Mouse (Mus musculus) hindbrain, embryonic 11.5 days (tissue): ENCODE results near the gene Rbm6. TPM values are rescaled to one million over a fixed set of nuclear protein-coding genes. Genes with fewer than 3 reads are reported as not detected.

Source experiments
- ATAC-seq: fragments of 200-750 bp; cut with Nextera tagmentation; 2 replicates; pipeline ENCODE4 v1.8.0; 2017; ENCODE audit warnings: mild to moderate bottlenecking, moderate TSS enrichment, moderate library complexity; ENCODE audit not compliant: low FRiP score
- DNase-seq: peaks from one replicate; pipeline ENCODE4 v3.0.0-alpha.2; 2015; ENCODE audit warnings: low spot score
- H3K27ac ChIP-seq: fragments of 300-500 bp; sonication (generic); 2 replicates; pipeline ENCODE4 v1.5.1; 2014; ENCODE audit warnings: mild to moderate bottlenecking, low read depth, low read length
- H3K27me3 ChIP-seq: fragments of 300-500 bp; sonication (generic); 2 replicates; pipeline ENCODE4 v1.6.1; 2014; ENCODE audit warnings: mild to moderate bottlenecking, low read length, moderate library complexity, mixed read lengths; ENCODE audit not compliant: control insufficient read depth, insufficient read depth
- H3K36me3 ChIP-seq: fragments of 300-500 bp; sonication (generic); 2 replicates; pipeline ENCODE4 v1.6.1; 2014; ENCODE audit warnings: mild to moderate bottlenecking, low read length, moderate library complexity, mixed read lengths; ENCODE audit not compliant: control insufficient read depth, insufficient read depth
- H3K4me1 ChIP-seq: fragments of 300-500 bp; sonication (generic); replicated peaks from 2 replicates; pipeline ENCODE4 v1.6.1; 2014; ENCODE audit warnings: low read length, mixed read lengths; ENCODE audit not compliant: control insufficient read depth, insufficient read depth
- H3K4me2 ChIP-seq: fragments of 300-500 bp; sonication (generic); replicated peaks from 2 replicates; pipeline ENCODE4 v1.6.1; 2014; ENCODE audit warnings: mild to moderate bottlenecking, low read depth, low read length
- H3K4me3 ChIP-seq: fragments of 300-500 bp; sonication (generic); 2 replicates; pipeline ENCODE4 v1.5.1; 2014; ENCODE audit warnings: low read depth, low read length
- H3K9ac ChIP-seq: fragments of 300-500 bp; sonication (generic); 2 replicates; pipeline ENCODE4 v1.6.1; 2014; ENCODE audit warnings: low read depth, low read length
- H3K9me3 ChIP-seq: fragments of 300-500 bp; sonication (generic); 2 replicates; pipeline ENCODE4 v1.6.1; 2016; ENCODE audit warnings: low read length; ENCODE audit not compliant: control insufficient read depth
- WGBS: fragments of 180-500 bp; shearing (Covaris S2); extraction: QIAGEN DNeasy Blood & Tissue Kit; methylation state at CpG from one replicate; pipeline ENCODE4 v1.1.7; 2014; 5-methylcytosine and 5-hydroxymethylcytosine counted together
- polyA plus RNA-seq: library from polyadenylated mRNA; unstranded; fragments of >200 nt; fragmentation: Nextera tagmentation; extraction: Ambion mirVana; gene quantifications from 2 replicates; pipeline ENCODE4 v1.2.1, GENCODE M21; 2014

Rbm6 gene
- polyA plus RNA-seq, 1 experiment from 2014 or later, result 114 TPM

GRCm38 (mm10) chr9:107748063-107748462 lies 125.0 kb downstream of the Rbm6 start:
- no peaks in the 10 kb centered on the region for H3K4me1 ChIP-seq
- H3K9ac ChIP-seq, result no peak overlapping the region
- WGBS, result 90% methylated on average over 3 of the region's 3 CpGs
- no peak overlapping the region for H3K4me2 ChIP-seq
- no peak overlapping the region for H3K4me3 ChIP-seq
- DNase-seq (no peak), ATAC-seq (no peak)
- H3K36me3 ChIP-seq, result peaks cover 72% of the 10 kb centered on the region
- no peaks in the 10 kb centered on the region for H3K9me3 ChIP-seq
- no peak overlapping the region for H3K27ac ChIP-seq
- H3K27me3 ChIP-seq, result no peaks in the 10 kb centered on the region

DNA sequence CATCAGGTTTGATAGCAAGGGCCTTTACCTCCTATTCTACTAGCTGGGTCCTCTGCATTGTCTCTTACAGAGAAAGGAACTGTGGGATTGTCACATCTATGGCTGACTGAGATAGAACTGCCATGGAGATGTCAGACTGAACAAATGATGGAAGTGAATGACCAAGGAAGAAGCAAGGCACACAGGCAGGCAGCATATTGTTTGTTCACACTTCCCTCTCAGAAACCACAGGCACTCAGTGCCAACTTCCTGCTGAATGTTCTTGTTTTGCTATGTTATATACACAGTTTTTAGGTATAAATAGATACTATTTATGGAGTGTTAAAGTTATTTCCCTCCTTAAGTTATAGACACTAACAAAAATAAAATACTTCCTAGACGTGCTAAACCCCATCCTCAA lies 125.7 kb downstream of the Rbm6 start:
- H3K27ac ChIP-seq, result no peak overlapping the region
- 89% methylated on average over 1 of the region's 1 CpGs for WGBS
- H3K9ac ChIP-seq, result no peak overlapping the region
- no peak overlapping the region for H3K4me2 ChIP-seq
- DNase-seq (no peak), ATAC-seq (no peak)
- no peak overlapping the region for H3K4me3 ChIP-seq
- H3K4me1 ChIP-seq, result no peaks in the 10 kb centered on the region
- H3K36me3 ChIP-seq, result peaks cover 68% of the 10 kb centered on the region
- no peaks in the 10 kb centered on the region for H3K27me3 ChIP-seq
- no peaks in the 10 kb centered on the region for H3K9me3 ChIP-seq

- Histone ChIP-seq H3K9me3 (no peaks in the 10 kb centered on the region), H3K9ac (no peak overlapping the region), H3K36me3 (peaks cover 62% of the 10 kb centered on the region), H3K27ac (no peak overlapping the region), H3K4me3 (no peak overlapping the region), H3K4me1 (no peaks in the 10 kb centered on the region), H3K27me3 (no peaks in the 10 kb centered on the region), H3K4me2 (no peak overlapping the region)
- ATAC-seq (no peak), DNase-seq (no peak)
- 99% methylated on average over 3 of the region's 3 CpGs for WGBS
These were observed 126.4 kb downstream of the Rbm6 start for GRCm38 (mm10) chr9:107746679-107747078.

DNA sequence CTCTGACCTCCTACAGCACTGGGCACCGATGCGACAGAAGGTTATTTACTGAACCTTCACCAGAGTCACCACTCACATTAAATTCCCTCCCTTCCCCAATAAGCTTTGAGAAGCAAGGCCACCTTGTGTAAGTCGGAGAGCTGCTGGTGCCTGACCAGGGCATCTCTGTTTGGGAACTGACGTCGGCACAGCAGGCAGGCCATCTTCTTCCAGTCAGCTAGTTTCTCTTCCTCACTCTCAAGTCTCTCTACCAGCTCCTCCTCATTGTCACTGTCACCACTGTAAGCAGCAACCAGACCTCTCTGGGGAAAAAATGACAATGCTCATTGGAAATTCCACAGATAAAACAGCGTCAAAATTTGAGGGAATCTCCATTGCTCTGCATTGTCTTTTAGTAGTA lies 129.0 kb downstream of the Rbm6 start:
- 93% methylated on average over 6 of the region's 6 CpGs for WGBS
- ATAC-seq, result no peak
- Histone ChIP-seq H3K36me3 (peaks cover 45% of the 10 kb centered on the region), H3K4me1 (no peaks in the 10 kb centered on the region), H3K9ac (no peak overlapping the region), H3K27me3 (no peaks in the 10 kb centered on the region), H3K9me3 (no peaks in the 10 kb centered on the region), H3K4me3 (no peak overlapping the region), H3K27ac (no peak overlapping the region), H3K4me2 (no peak overlapping the region)
- DNase-seq, result no peak

- H3K4me3 ChIP-seq, result no peak overlapping the region
- H3K4me1 ChIP-seq, result peaks cover 15% of the 10 kb centered on the region
- DNase-seq (peak; percentile 59), ATAC-seq (peak; percentile 30; the same call in 1 of the 2 replicates)
- H3K27me3 ChIP-seq, result peaks cover 14% of the 10 kb centered on the region
- peaks cover 13% of the 10 kb centered on the region for H3K36me3 ChIP-seq
- H3K9me3 ChIP-seq, result no peaks in the 10 kb centered on the region
- no peak overlapping the region; the same call in 1 of the 2 replicates for H3K27ac ChIP-seq
- 66% methylated on average over 4 of the region's 4 CpGs for WGBS
- no peak overlapping the region for H3K4me2 ChIP-seq
- H3K9ac ChIP-seq, result no peak overlapping the region
These were observed 134.2 kb downstream of the Rbm6 start for GRCm38 (mm10) chr9:107738841-107739202.

GRCm38 (mm10) chr9:107738020-107738840 lies 134.8 kb downstream of the Rbm6 start:
- H3K27me3 ChIP-seq, result peaks cover 14% of the 10 kb centered on the region
- DNase-seq, result peak; percentile 94
- peaks cover 15% of the 10 kb centered on the region for H3K4me1 ChIP-seq
- peak overlapping the region; percentile 56; the same call in 1 of the 2 replicates for H3K27ac ChIP-seq
- no peak overlapping the region for H3K4me2 ChIP-seq
- peaks cover 7% of the 10 kb centered on the region for H3K36me3 ChIP-seq
- peak; percentile 58 for ATAC-seq
- H3K4me3 ChIP-seq, result no peak overlapping the region
- no peaks in the 10 kb centered on the region for H3K9me3 ChIP-seq
- 22% methylated on average over 7 of the region's 7 CpGs for WGBS
- H3K9ac ChIP-seq, result no peak overlapping the region

GRCm38 (mm10) chr9:107736185-107736485 lies 136.9 kb downstream of the Rbm6 start:
- no peak for DNase-seq
- ATAC-seq, result no peak
- Histone ChIP-seq H3K4me3 (no peak overlapping the region), H3K9ac (peak overlapping the region; percentile 33; the same call in 1 of the 2 replicates), H3K27ac (peak overlapping the region; percentile 69), H3K27me3 (peaks cover 14% of the 10 kb centered on the region), H3K4me2 (peak overlapping the region; percentile 29), H3K4me1 (peaks cover 15% of the 10 kb centered on the region), H3K36me3 (peaks cover 3% of the 10 kb centered on the region; the same call in 1 of the 2 replicates), H3K9me3 (no peaks in the 10 kb centered on the region)
- 2% methylated on average over 7 of the region's 7 CpGs for WGBS

DNA sequence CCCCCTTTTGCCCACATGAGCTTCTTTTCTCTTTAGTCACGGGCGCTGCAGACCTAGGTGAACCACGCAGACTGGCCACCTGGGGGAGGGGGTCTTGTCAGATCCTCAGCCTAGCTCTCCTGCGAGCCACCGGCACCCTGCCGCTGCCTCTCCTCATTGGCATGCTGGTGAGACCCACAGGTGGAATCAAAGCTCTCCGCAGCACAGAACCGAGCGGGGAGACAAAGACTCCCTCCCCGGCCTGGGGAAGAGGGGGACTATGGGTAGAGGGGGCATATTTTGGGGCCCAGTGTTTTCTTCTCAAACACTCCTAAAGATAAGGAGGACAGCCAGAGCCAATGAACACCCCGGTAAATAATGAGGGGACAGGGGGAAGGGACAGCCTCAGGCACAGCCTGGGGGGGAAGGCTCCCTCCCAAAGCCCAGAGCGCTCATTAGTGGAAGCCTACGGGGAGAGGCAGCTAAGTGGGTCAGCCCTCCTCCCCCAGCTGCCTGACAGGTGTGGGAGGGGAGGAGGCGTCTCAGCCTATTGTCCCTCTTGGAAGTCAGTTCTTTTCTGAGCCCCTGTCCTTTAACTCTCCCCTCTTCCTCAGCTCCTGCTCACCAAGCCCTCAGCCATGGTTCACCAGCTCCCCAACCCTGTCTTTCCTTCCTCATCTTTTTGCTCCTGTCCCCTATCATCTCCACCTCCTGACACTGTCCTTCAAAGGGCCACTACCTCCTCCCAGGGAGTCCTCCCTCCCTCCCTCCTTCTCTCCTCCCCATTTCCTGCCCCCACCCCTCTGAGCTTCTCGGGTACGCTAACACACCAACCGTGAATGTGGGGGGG lies 137.5 kb downstream of the Rbm6 start:
- Histone ChIP-seq H3K4me1 (peaks cover 15% of the 10 kb centered on the region), H3K27me3 (peaks cover 14% of the 10 kb centered on the region), H3K9me3 (no peaks in the 10 kb centered on the region), H3K4me3 (no peak overlapping the region), H3K36me3 (no peaks in the 10 kb centered on the region), H3K27ac (peak overlapping the region; percentile 69), H3K4me2 (peak overlapping the region; percentile 29), H3K9ac (peak overlapping the region; percentile 33; the same call in 1 of the 2 replicates)
- WGBS, result 3% methylated on average over 17 of the region's 17 CpGs
- no peak; the same call in 1 of the 2 replicates for ATAC-seq
- DNase-seq, result peak; percentile 50
